Mouse (Mus musculus) lung, adult 2 months (tissue): ENCODE results near the gene Lexm.

Experiments
- CTCF ChIP-seq: fragments of 200-500 bp; IDR thresholded peaks from 2 replicates; pipeline ENCODE4 v1.5.1; 2011; ENCODE audit warnings: mild to moderate bottlenecking, low read length, control low read depth; ENCODE audit not compliant: insufficient read depth
- POLR2A ChIP-seq: fragments of 200-500 bp; IDR thresholded peaks from 2 replicates; pipeline ENCODE4 v1.6.1; 2011; ENCODE audit warnings: low read depth, mild to moderate bottlenecking, control low read depth, low read length, borderline replicate concordance; ENCODE audit errors: extremely low read depth

DNA sequence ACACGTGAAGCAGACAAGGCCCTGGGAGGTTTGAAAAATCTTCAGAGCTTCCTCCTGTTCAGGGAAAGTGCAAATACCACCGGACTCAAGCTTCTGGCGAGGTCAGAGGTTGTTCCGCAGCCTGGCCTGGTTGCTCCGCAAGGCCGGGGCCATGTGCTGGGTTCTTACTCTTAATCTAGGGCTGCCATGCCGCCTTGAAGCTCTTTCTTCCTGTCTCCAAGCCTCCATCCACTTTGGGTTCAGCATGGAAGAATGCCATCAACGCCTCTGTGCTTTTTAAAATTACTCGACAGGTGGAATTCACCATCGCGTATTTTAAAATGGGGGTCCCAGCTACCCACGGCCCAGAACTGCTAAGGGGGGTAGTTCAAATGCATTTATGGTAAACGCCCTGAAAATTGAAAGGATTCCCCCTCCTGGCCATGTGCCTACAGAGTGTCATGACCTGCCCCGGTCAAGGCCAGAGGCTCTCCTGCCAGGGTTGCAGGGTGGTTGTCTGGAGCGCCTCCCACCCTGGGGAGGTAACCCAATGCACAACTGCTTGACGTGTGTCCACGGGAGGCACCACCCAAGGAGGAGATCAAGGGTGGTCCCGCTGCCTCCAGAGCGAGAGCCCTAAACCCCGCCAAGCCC, 56.7 kb downstream of the Lexm start:
- TF ChIP-seq CTCF (no peak), POLR2A (no peak)
